Mouse (Mus musculus) left cerebral cortex, postnatal 14 days (tissue): ENCODE measurements around the gene Misp. TPM values are rescaled to one million over a fixed set of nuclear protein-coding genes. Genes with fewer than 3 reads are reported as not detected.

ENCODE experiments used
- DNase-seq, 2 experiments: peaks; one replicate each; pipeline ENCODE4 v3.0.0; 2021 to 2022; ENCODE audit warnings: low spot score in 2 of 2, mixed read lengths in 1 of 2
- intact Hi-C: fragments of 180-260 bp; cut with DNase I; formaldehyde crosslinking; loops from one replicate; pipeline ENCODE4 v1.15.1; 2025
- total RNA-seq, 2 experiments: library from RNA; stranded (reverse); gene quantifications; 2 replicates each; pipeline ENCODE4 v1.2.3; 2021

The Misp gene
- total RNA-seq, 2 experiments from 2014 or later: 0.59 to 0.72 TPM

DNA sequence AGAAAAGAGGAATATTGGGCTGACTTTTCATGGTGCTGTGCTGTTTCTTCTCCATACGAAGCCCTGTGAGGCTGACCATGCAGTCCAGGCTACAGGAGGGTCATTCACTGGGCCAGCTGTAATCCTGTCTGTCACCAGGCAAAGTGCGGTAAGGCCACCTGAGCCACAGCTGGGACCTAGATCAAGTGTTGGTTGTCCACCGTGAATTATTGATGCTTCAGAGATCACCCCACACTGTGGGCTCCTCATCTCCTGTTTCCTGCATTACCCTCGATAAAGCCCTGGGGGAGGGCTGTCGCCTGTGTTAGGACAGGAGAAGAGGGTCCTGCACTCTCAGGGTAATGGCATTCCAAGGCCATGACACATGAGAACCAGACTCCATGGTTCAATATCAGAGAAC lies 25.8 kb downstream of the Misp start:
- intact Hi-C loops: no loop called here
- no peak for DNase-seq

DNA sequence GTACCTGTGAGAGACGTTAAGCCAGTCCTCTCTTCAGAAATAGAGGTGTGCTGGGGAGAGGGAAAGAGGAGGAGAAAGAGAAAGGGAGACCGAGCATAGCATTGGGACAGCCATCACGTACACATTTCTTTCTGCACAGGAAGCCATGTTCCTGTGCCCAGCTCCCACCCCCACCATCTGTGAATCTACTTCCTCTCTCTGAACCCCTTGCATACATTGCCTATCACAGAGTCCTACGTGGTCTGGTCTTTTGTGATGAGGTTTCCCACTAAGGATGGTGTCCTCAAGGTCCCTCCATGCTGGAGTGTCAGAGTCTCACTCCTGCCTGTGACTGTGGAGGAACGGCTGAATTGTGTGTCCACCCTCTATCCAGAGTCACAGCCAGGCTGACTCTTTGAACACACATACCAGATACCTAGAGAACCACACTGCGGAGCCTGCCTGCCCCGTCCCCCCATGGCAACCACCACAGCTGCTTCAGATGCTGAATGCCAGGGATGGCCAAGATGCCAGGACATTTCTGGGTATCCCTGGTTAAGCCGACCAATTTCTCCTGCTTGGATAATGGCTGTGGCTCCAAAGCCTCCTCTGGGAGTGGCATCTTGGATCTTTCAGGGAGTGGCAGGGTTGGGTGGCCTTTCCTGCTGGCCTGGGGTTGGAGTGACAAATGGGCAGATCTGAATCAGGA lies 29.3 kb downstream of the Misp start:
- intact Hi-C loops: no loop called here
- no peak for DNase-seq

DNA sequence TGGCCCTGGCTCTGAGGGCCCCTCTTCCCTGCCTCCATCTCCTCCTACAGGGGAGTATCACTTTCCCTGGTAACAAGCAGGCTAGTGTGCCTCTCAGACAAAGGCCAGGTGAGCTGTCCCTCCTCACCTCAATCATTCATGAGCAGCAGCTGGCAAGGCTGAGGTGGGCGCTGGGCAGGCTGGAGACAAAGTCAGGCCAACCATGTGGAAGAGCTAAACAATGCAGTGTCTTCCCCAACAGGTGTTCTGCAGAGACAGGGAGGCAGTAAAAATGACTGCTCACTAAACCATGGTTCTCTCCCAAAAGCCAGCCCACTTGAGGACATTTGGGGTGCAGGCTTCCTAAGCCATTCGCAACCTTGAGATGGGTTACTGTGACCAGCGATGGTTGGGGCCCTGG lies 30.9 kb downstream of the Misp start:
- intact Hi-C loops: no loop called here
- DNase-seq: no peak

DNA sequence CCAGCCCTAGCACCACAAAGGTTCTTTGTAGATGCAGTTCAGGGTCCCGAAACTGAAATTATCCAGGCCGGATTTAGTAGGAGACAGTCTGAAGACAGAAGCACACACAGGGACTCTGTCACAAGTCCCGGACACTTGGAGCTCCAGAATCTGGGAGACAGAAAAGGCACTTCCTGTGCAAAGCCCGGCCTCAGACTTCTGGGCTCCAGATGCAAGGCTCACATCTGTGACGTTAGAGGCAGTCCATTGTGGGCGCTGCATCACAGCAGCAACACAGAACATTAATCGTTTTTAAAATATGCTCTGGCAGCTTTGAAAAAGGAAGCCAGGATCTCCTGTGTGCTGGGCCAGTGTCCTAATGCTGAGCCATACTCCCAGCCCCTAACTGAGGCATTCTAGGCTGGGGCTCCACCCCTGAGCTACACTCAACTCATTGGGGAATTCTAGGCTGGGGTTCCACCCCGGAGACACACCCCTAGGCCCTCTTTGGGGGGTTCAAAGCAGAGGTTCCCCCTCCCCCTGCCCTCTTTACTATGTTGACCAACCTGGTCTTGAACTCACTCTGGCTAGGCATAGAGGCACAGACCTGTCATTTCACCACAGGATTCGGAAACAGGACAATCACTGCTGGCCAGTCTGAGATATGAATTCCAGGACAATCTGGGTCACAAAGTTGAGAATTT lies 31.5 kb downstream of the Misp start:
- no peak for DNase-seq
- intact Hi-C loops: no loop called here

DNA sequence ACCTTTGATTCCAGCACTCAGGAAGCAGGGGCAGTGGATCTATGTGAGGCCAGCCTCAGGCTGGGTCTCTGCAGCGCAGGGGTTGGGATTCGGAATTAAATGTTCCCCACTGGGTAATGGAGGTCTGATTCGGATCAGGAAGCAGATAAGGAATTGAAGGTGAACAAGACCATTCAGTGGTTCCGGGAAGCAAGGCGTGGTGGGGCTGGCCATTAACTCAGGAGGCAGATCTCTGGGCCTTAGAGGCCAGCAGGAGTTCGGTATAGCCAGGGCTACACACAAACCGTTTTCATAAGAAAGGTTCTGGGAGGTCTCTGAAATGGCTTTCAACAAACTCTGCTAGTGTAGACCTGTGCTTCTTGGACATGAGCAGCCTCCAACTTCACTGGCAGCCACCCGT lies 32.0 kb downstream of the Misp start:
- no peak for DNase-seq
- intact Hi-C loops: no loop called here

DNA sequence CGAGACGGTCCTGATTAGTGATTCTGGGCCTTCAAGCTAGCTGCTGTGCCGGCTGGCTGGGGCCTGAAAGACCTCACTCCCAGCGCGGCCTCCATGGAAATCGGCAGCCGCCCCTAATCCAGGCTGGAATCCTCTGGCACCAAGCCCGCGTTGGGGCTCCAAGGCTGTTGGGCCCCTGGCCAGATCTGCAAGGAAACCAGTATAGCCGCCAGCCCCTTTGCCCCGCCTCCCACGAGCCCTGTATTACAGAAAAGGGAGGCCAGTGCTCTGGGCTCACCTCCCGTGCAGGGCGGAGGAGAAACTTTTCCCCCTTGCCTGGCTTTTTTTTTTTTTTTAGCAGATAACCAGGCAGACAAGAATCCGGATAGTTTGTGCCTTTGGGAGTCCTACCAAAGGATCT lies 32.6 kb downstream of the Misp start:
- intact Hi-C loops: no loop called here
- peak; percentile 83 to 90 for DNase-seq

DNA sequence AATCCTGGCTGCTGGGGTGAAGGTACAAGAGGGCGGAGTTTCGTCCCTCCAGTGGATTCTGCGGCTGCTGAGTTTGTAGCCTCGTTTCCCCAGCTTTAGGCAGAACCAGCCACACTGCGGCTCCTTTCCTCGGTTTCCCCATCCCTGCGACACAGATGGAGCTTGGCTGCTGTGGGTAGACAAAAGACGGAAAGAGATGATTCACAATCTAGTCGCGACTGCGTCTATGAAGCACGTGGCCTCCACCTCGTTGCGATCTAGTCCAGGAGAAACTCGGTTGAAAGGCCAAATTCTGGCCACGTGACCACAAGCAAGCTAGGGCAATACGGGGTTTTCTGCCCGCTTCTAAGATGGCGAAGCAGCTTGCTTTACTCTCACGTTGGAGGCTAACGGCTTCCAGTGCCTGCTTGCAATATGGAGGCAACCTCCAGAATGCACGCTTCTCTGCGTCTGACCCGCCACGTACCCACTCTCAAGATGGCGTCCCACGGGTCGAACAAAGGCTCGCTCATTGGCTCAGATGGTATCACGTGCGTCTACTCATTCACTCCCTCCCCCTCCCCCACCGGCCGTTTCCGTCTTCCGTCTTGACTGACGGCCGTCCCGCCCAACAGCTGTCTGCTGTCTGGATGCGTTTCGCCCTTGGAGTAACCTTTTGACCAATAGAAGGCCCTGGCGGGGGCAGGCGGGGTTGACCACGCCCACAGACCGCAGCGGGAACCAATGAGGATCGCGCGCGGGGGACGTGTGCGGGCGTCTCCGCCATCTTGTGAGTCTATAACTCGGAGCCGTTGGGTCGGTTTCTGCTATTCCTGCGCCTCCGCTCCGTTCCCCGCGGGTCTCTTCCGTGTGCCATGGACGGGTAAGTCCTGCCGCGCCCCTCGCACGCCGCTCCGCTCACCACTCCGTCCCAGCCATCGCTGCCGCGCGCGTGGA lies 33.3 kb downstream of the Misp start, which contains the start of gene Ptbp1:
Gene Ptbp1, plus strand, starts transcription at position 568 of the 936 bp plus-strand sequence.
- peak; percentile 99 to 100 for DNase-seq
- intact Hi-C loops: no loop called here

DNA sequence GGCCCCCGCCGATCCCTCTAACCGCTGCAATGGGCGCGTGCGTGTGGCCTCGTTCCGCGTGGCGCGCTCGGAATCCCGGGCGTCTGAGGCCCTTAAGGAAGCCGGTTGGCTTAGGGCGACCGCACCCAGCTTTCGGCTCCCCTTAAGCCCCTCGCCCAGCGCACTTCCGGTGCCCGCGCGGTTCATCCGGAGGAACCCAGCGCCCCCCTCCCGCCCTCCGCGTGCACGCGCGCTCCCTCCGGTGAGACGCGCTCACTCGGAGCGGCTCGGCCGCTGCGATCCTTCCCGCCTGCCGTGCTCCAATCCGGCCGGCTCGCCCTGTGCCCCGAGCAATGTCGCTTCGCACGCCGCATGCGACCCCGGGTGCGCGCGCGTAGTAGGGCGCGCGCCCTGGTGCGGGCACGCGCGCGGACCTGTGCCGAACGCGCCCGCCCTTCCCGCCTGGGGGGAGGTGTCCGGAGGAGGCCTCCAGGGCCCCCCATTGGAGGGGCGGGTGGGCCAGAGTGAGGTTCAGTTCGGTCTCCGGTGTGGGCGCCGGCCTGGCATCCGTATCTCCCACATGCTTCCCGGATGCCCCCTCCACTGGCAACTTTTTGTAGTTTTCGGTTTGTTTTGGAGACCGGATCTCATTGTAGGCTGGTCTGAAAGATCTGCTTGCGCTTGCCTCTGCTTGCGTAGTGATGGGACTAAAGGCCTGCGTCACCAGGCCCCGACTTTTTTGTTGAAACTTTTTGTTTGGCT lies 34.2 kb downstream of the Misp start:
- DNase-seq: peak in 1 of 2 experiments; percentile 60
- intact Hi-C loops: no loop called here

DNA sequence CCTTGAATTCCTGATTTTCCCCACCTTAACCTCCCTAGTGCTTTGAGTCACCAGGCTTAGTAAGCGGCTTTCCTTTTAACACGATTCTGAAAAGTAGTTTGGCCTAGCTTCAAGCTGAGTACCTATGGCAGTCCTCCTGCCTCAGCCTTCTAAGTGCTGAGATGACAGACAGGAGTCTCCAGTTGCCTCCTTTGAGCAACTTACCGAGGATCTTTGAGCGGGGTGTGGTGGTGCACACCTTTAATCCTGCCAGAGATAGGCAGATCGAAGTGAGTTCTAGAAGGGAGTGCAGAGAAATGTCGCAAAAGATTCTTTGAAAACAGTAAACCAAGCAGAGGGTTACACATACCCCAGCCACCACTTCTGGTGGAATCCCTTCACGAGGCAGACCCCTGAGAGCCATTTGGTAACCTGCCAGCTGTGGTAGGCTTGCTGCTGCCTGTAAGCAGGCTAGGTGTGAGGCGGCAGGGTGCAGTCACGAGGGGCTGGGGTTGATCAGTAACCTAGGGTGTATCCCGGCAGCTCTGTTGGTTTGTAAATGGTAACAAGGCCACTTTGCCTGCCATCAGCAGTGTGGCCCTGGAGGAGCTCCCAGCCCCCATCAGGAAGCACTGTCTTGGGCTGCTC lies 34.9 kb downstream of the Misp start:
- intact Hi-C loops: no loop called here
- DNase-seq: no peak

DNA sequence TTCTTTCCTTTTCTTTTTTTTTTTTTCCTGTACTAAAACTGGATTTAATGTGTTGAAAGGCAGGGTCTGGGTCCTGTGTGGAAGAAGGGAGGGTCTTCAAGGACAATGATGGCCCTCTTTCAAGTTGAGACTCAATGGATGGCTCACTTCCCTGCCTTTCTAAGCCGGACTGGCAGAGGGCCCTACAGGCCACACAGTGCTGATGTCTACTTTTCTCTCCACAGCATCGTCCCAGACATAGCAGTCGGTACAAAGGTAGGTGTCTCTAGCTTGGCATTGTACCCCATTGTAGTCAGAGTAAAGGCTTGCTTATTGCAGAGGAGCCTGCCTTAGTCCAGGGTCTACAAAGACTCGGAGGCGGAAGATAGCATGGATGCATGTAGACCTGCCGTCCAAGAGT lies 35.5 kb downstream of the Misp start:
- DNase-seq: no peak
- intact Hi-C loops: no loop called here

DNA sequence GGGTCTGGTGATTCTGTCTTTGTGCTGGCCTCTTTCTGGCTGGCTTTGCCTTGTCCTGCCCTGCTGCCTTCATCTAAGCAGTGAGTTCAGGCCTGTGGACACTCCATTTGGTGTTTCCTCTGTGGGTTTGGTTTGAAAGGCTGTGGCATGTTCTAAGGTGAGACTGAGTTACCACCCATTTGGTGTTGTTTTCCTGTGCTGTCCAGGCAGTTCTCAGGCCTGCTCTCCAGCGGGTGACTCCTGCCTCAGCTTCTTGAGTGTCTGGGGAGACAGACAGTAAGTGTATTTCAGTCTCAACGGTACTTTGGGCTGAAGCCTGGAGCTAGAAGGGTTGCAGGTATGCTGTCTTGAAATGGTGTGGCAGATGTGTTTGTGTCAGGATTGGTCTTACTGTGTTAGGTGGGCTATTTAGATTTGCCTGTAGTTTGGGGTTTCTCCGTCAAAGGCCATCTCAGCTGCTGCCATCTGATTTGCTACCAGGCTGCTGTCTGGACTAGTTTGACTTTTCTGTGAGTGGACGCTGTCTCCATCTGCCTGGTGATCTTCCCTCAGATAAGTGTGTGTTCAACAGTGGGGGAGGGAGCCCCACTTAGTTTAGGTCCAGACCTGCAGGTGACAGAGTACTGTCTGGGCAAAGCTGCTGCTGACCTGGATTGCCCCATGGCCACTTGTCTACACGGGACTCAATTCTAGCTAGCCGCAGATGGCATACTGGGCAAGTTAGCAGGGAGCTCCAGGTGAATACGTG lies 36.1 kb downstream of the Misp start:
- intact Hi-C loops: no loop called here
- DNase-seq: no peak

DNA sequence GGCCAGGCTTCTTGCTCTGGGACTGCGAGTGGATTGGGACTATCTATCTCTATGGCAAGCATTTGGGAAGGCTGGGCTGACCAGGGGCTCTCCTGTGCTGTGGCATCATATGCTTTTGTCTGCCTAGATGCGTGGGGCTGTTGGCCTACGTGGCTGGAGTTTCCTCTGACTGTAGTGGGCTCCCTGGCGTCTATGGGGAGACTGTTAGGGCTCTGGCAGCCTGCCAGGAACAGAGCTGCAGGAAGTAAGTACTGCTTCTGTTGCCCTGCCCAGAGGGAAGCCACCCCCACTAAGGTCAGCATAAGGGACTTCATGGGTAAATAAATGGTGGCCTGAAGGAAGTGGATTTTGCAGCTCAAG lies 36.6 kb downstream of the Misp start:
- intact Hi-C loops: no loop called here
- peak in 1 of 2 experiments; percentile 71 for DNase-seq

DNA sequence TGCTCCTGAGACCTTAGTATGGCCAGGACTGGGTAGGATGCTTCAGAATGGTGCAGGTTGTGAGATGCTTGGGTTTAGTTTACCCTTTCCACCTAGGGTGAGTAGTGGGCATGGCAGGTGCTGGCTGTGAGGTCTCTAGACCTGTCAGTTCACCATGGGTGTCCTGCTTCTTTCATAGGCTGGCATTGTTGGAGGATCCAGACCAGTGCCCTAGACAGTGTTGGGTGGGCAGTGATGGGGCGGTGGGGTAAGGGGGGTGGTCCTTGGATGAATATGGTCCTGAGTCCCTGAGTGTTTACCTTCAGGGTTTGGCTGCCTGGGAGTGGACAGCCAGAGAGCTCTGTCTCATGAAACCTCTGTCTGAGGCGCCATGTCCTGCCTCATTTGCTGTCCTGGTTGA lies 37.1 kb downstream of the Misp start:
- no peak for DNase-seq
- intact Hi-C loops: no loop called here

DNA sequence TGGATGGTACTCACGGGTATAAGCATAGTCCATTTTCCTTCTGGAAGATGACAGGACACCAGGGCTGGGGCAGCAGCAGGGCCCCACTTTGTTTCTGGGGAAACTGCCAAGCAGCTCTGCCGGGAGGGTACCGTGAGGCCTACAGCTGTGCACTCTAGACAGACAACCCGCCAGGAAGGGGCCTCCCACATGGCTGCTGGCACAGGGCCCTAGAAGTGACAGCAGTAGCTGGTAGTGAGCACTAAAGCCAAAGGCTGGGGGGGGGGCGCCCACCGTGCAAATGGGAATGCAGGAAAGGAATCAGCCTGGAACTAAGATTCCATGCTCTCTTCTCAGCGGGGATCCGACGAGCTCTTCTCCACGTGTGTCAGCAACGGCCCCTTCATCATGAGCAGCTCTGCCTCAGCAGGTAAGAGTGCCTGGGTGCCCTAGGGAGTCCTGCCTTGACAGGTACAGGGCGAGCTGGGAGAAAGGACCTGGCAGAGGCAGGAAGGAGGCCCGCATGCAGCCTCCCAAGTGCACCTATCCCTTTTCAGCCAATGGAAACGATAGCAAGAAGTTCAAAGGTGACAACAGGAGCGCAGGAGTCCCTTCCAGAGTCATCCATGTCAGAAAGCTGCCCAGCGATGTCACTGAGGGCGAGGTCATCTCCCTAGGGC lies 37.8 kb downstream of the Misp start:
- peak; percentile 77 to 78 for DNase-seq
- intact Hi-C loops: no loop called here

DNA sequence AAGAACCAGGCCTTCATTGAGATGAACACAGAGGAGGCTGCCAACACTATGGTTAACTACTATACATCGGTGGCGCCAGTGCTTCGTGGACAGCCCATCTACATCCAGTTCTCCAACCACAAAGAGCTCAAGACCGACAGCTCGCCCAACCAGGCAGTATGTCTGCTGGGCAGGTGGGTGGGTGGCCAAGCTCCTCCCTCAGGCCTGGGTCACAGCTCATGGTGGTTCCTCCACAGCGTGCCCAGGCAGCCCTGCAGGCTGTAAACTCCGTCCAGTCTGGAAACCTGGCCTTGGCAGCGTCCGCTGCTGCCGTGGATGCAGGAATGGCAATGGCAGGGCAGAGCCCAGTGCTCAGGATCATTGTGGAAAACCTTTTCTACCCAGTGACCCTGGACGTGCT lies 38.3 kb downstream of the Misp start:
- intact Hi-C loops: no loop called here
- DNase-seq: no peak

DNA sequence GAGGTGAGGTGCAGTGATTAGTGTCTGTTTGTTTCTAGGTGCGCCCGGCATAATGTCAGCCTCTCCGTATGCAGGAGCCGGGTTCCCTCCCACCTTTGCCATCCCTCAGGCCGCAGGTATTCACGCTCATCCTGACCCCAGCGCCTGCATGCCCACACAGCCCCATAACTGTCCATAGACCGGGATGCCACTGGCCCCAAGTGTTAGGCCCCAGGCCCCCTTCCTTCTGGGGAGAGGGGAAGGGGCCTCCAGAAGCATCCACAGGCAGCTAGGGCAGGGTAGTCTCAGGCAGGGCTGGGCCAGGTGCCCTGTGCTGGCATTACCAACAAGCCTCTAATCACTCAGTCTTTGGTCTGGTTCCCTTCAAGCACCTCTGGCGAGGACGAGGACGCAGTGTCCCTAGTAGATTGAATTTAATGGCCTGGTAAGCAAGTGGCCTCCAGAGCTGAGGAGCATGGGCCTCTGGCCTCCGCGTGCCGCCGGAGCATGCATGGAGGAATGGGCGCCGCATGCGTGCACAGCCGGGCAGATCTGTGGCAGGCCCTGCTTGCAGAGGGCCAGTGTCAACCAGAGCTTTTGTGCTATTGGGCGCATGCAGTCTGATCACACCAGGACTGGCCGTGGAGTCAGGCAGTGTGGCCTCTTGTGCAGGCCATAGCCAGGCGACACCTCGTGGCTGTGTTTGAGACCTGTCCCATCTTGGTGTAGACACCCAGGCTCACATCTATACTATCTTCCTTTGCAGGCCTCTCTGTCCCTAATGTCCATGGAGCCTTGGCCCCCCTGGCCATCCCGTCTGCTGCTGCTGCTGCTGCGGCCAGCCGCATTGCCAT lies 39.5 kb downstream of the Misp start:
- intact Hi-C loops: no loop called here
- DNase-seq: no peak
